Comparison of ENCODE assay signal across 8 mouse cellular contexts in genomic region chr17:44038656-44039055, GRCm38 (mm10). TPM values are rescaled to one million over a fixed set of nuclear protein-coding genes. Genes with fewer than 3 reads are reported as not detected.
DNase-seq lines count a peak whose midpoint lies in the region; ATAC-seq and TF ChIP-seq lines count a peak whose summit lies in the region.

No protein-coding gene starts in this region.

- no peaks in the 10 kb centered on the region for H3K4me1 ChIP-seq in heart, postnatal 0 days (ENCODE audit: control insufficient read depth, insufficient read depth)
- no peaks in the 10 kb centered on the region for H3K4me1 ChIP-seq in heart, embryonic 12.5 days (replicated peaks)
- H3K4me1 ChIP-seq in forebrain, embryonic 15.5 days, result no peaks in the 10 kb centered on the region

- H3K9ac ChIP-seq in heart, postnatal 0 days (replicated peaks; ENCODE audit: low read depth, low read length), result no peak overlapping the region
- no peak overlapping the region for H3K9ac ChIP-seq in heart, embryonic 12.5 days
- no peak overlapping the region for H3K9ac ChIP-seq in forebrain, embryonic 15.5 days (replicated peaks)

- no peaks in the 10 kb centered on the region for H3K27me3 ChIP-seq in heart, postnatal 0 days (ENCODE audit: control insufficient read depth, insufficient read depth, low read length)
- H3K27me3 ChIP-seq in heart, embryonic 12.5 days (replicated peaks), result no peaks in the 10 kb centered on the region
- no peaks in the 10 kb centered on the region for H3K27me3 ChIP-seq in forebrain, embryonic 15.5 days

- H3K9me3 ChIP-seq in heart, postnatal 0 days (replicated peaks; ENCODE audit: control insufficient read depth, low read length), result no peaks in the 10 kb centered on the region
- H3K9me3 ChIP-seq in heart, embryonic 12.5 days (replicated peaks), result no peaks in the 10 kb centered on the region
- no peaks in the 10 kb centered on the region for H3K9me3 ChIP-seq in forebrain, embryonic 15.5 days

- peak; percentile 34 for DNase-seq in heart, postnatal 0 days (ENCODE audit: low spot score)
- DNase-seq in A20 (ENCODE audit: low read depth, low spot score), result peak; percentile 38
- peak; percentile 76 for DNase-seq in brain, embryonic 14.5 days (ENCODE audit: low read depth)
- DNase-seq in layer of hippocampus, adult 2 months (ENCODE audit: low spot score in 2 of 2), result peak; percentile 43 to 66
- DNase-seq in retina, embryonic 14.5 days (ENCODE audit: low spot score), result peak; percentile 75
- DNase-seq in natural killer cell, adult 2 months (ENCODE audit: low spot score in 2 of 2), result no peak

- no peak for ATAC-seq in heart, postnatal 0 days (ENCODE audit: insufficient read depth, low read depth)
- no peak for ATAC-seq in heart, embryonic 12.5 days (ENCODE audit: insufficient number of reproducible peaks, low FRiP score)
- peak; percentile 41; the same call in 1 of the 2 replicates for ATAC-seq in forebrain, embryonic 15.5 days (replicated peaks)

- H3K4me2 ChIP-seq in heart, postnatal 0 days (ENCODE audit: low read depth, low read length), result no peak overlapping the region
- no peak overlapping the region for H3K4me2 ChIP-seq in heart, embryonic 12.5 days
- H3K4me2 ChIP-seq in forebrain, embryonic 15.5 days (replicated peaks), result no peak overlapping the region

- no peak overlapping the region for H3K27ac ChIP-seq in heart, postnatal 0 days (ENCODE audit: low read depth)
- H3K27ac ChIP-seq in heart, embryonic 12.5 days (ENCODE audit: poor library complexity, severe bottlenecking), result no peak overlapping the region
- H3K27ac ChIP-seq in forebrain, embryonic 15.5 days (replicated peaks), result no peak overlapping the region
- H3K27ac ChIP-seq in layer of hippocampus, adult 2 months, result no peak overlapping the region

- H3K4me3 ChIP-seq in heart, postnatal 0 days (ENCODE audit: low read depth, low read length), result no peak overlapping the region
- no peak overlapping the region for H3K4me3 ChIP-seq in heart, embryonic 12.5 days
- H3K4me3 ChIP-seq in forebrain, embryonic 15.5 days, result no peak overlapping the region
- H3K4me3 ChIP-seq in layer of hippocampus, adult 2 months, result no peak overlapping the region

- 62% methylated on average over 9 of the region's 9 CpGs for WGBS in heart, postnatal 0 days
- 64% methylated on average over 9 of the region's 9 CpGs for WGBS in heart, embryonic 12.5 days
- WGBS in forebrain, embryonic 15.5 days, result 61% methylated on average over 9 of the region's 9 CpGs

- TF ChIP-seq CTCF in heart, postnatal 0 days (IDR thresholded peaks at IDR 0.05; ENCODE audit: low read depth), result peak; percentile 57
- peak; percentile 30; the same call in 1 of the 2 replicates for TF ChIP-seq CTCF in brain, embryonic 14.5 days (IDR thresholded peaks at IDR 0.05; ENCODE audit: borderline replicate concordance, extremely low read depth, insufficient read depth, insufficient read length)
- peak; percentile 78 for TF ChIP-seq CTCF in layer of hippocampus, adult 2 months (conservative IDR thresholded peaks at IDR 0.05)

- TF ChIP-seq EP300 in heart, postnatal 0 days (IDR thresholded peaks at IDR 0.05; ENCODE audit: low read depth), result no peak

- H3K36me3 ChIP-seq in heart, postnatal 0 days (replicated peaks; ENCODE audit: control insufficient read depth, insufficient read depth, low read length), result 0 out of 2 replicates have a peak, but pooled peaks cover 4% of the 10 kb centered on the region
- no peaks in the 10 kb centered on the region for H3K36me3 ChIP-seq in heart, embryonic 12.5 days
- no peaks in the 10 kb centered on the region for H3K36me3 ChIP-seq in forebrain, embryonic 15.5 days

- no peak for TF ChIP-seq POLR2A in brain, embryonic 14.5 days (IDR thresholded peaks at IDR 0.05; ENCODE audit: borderline replicate concordance, extremely low read depth, insufficient read depth, insufficient read length, poor library complexity, severe bottlenecking)

RNA-seq across cellular contexts. Expression of gene Enpp5, which starts 40.0 kb away (rescaled TPM):
- 7.3 and 13.4 TPM in 2 replicates for total RNA-seq in heart, postnatal 0 days (2014; rRNA removed; ENCODE audit: low replicate concordance)
- polyA plus RNA-seq in heart, postnatal 0 days (2015; fragmentation: Nextera tagmentation; extraction: Ambion mirVana), result 11.3 and 11.9 TPM in 2 replicates
- 13.8 and 14.6 TPM in 2 replicates for polyA plus RNA-seq in heart, embryonic 12.5 days (2016; fragmentation: Nextera tagmentation; extraction: Ambion mirVana)
- polyA plus RNA-seq in brain, embryonic 14.5 days (2012; rRNA removed), result 61.1 and 76.1 TPM in 2 replicates
- 62.3 and 67.3 TPM in 2 replicates for polyA plus RNA-seq in forebrain, embryonic 15.5 days (2015; fragmentation: Nextera tagmentation; extraction: Ambion mirVana)
- total RNA-seq in layer of hippocampus, adult 2 months (2021), result 100 to 1,000 TPM; 153 to 159 TPM

Comparison
In these comparisons a context has a peak if more than half of its experiments do, and no peak if none do; other contexts are left out.
1. DNase-seq: peak in heart, postnatal 0 days (single experiment), A20 (single experiment), brain, embryonic 14.5 days (single experiment), layer of hippocampus, adult 2 months (2 of 2) and retina, embryonic 14.5 days (single experiment); none in natural killer cell, adult 2 months (0 of 2).
2. Peak in every context shown above with its lines, with median percentiles within 50 percentile points of each other: CTCF ChIP-seq.